Mouse (Mus musculus): ENCODE data around the gene Gm20716.

- no peak for TF ChIP-seq CTCF (IDR thresholded peaks at IDR 0.05; ENCODE audit: extremely low read depth, insufficient read depth, low read length)
- TF ChIP-seq POLR2A (IDR thresholded peaks at IDR 0.05; ENCODE audit: extremely low read depth, insufficient read depth, low read length), result no peak
Observed at GRCm38 (mm10) chr2:168238335-168238734, 8.2 kb upstream of the Gm20716 start.
